Mouse (Mus musculus) heart, adult 2 months (tissue): ENCODE results near the gene Ifih1. TPM values are rescaled to one million over a fixed set of nuclear protein-coding genes. Genes with fewer than 3 reads are reported as not detected.
A peak's percentile ranks its signal among the peaks of the same experiment; 100 is the strongest.

Source experiments
- DNase-seq, 2 experiments: peaks; one replicate each; pipeline ENCODE4 v3.0.0; 2021
- H3K27ac ChIP-seq: fragments of 200-600 bp; 2 replicates; pipeline ENCODE4 v1.8.1; 2022
- H3K27me3 ChIP-seq: fragments of 200-500 bp; 2 replicates; pipeline ENCODE4 v1.6.1; 2012; ENCODE audit warnings: mild to moderate bottlenecking, low read length, inconsistent platforms, mixed read lengths; ENCODE audit not compliant: control insufficient read depth, insufficient read depth
- H3K36me3 ChIP-seq: fragments of 200-500 bp; 2 replicates; pipeline ENCODE4 v1.6.1; 2012; ENCODE audit warnings: low read length, inconsistent platforms; ENCODE audit not compliant: control insufficient read depth, insufficient read depth
- H3K4me1 ChIP-seq: fragments of 200-500 bp; 2 replicates; pipeline ENCODE4 v1.6.1; 2011; ENCODE audit warnings: low read length; ENCODE audit not compliant: control insufficient read depth, insufficient read depth
- H3K4me3 ChIP-seq: fragments of 200-600 bp; 2 replicates; pipeline ENCODE4 v1.8.1; 2022
- H3K79me2 ChIP-seq: fragments of 200-500 bp; replicated peaks from 2 replicates; pipeline ENCODE4 v1.6.1; 2012; ENCODE audit warnings: mild to moderate bottlenecking, inconsistent platforms, low read length, moderate library complexity, mixed read lengths; ENCODE audit not compliant: control insufficient read depth, insufficient read depth
- H3K9ac ChIP-seq: fragments of 200-500 bp; 2 replicates; pipeline ENCODE4 v1.6.1; 2012; ENCODE audit warnings: low read depth, mild to moderate bottlenecking, control low read depth, inconsistent platforms, low read length, mixed read lengths
- CTCF ChIP-seq: fragments of 200-600 bp; IDR thresholded peaks from 2 replicates; pipeline ENCODE4 v1.8.1; 2022; ENCODE audit warnings: antibody characterized with exemption, mild to moderate bottlenecking, moderate library complexity
- EP300 ChIP-seq: fragments of 200-500 bp; IDR thresholded peaks from 2 replicates; pipeline ENCODE4 v1.6.1; 2011; ENCODE audit warnings: low read depth, low read length, control low read depth; ENCODE audit not compliant: insufficient read depth
- POLR2A ChIP-seq: fragments of 200-500 bp; IDR thresholded peaks from 2 replicates; pipeline ENCODE4 v1.6.1; 2011; ENCODE audit warnings: mild to moderate bottlenecking, low read depth, low read length, control low read depth; ENCODE audit not compliant: insufficient read depth
- WGBS: fragments of 180-500 bp; shearing (Covaris S2); methylation state at CpG from one replicate; pipeline ENCODE4 v1.1.7; 2018; 5-methylcytosine and 5-hydroxymethylcytosine counted together
- intact Hi-C: fragments of 180-260 bp; cut with DNase I; formaldehyde crosslinking; loops from one replicate; pipeline ENCODE4 v1.15.1; 2025
- polyA plus RNA-seq: library from polyadenylated mRNA; depleted of rRNA; stranded (reverse); fragments of >200 nt; gene quantifications from 2 replicates; pipeline ENCODE4 v1.2.3, GENCODE M21; 2012
- total RNA-seq, 2 experiments: library from RNA; stranded (reverse); gene quantifications; 2 replicates each; pipeline ENCODE4 v1.2.3; 2021

Ifih1 gene
- total and polyA plus RNA-seq, 3 experiments, result 2.5 to 8.0 (median 5.8) TPM

GRCm38 (mm10) chr2:62596586-62596985 is 49.5 kb downstream of the Ifih1 start:
- Histone ChIP-seq H3K27me3 (no peaks in the 10 kb centered on the region), H3K4me1 (no peaks in the 10 kb centered on the region; the same call in 1 of the 2 replicates), H3K4me3 (no peak overlapping the region), H3K36me3 (no peaks in the 10 kb centered on the region; the same call in 1 of the 2 replicates), H3K27ac (no peak overlapping the region), H3K79me2 (no peaks in the 10 kb centered on the region), H3K9ac (no peak overlapping the region)
- TF ChIP-seq EP300 (no peak), POLR2A (no peak), CTCF (no peak)
- DNase-seq, result no peak
- intact Hi-C loops, result no loop called here
- 48% methylated on average over 5 of the region's 5 CpGs for WGBS

DNA sequence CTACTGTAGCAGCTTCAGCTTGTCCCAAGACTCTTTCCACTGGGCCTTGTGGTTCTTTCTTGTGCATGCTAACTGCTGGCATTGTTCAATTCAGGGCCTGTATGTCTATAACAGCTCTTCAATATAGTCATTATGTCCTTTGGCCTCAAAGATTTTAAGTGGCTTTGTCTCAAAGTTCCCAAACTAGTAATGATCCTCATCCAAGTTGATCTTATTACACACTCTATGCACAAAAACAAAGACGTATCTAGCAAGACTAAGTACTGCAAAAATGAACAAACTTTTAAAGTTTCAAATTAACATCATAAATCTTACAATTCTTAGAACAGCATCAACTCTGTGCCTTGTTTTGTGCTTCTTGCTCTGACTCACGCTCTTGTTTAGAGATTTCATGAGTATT is 51.6 kb downstream of the Ifih1 start:
- Histone ChIP-seq H3K4me3 (no peak overlapping the region), H3K4me1 (no peaks in the 10 kb centered on the region; the same call in 1 of the 2 replicates), H3K9ac (no peak overlapping the region), H3K36me3 (no peaks in the 10 kb centered on the region; the same call in 1 of the 2 replicates), H3K27ac (no peak overlapping the region), H3K27me3 (no peaks in the 10 kb centered on the region), H3K79me2 (no peaks in the 10 kb centered on the region)
- DNase-seq, result no peak
- intact Hi-C loops, result no loop called here
- TF ChIP-seq EP300, result no peak
- no peak for TF ChIP-seq CTCF
- TF ChIP-seq POLR2A, result no peak
- 89% methylated on average over 2 of the region's 2 CpGs for WGBS

GRCm38 (mm10) chr2:62591555-62591954 is 54.5 kb downstream of the Ifih1 start:
- Histone ChIP-seq H3K27me3 (no peaks in the 10 kb centered on the region), H3K27ac (no peak overlapping the region), H3K79me2 (no peaks in the 10 kb centered on the region), H3K36me3 (no peaks in the 10 kb centered on the region), H3K4me3 (no peak overlapping the region), H3K4me1 (no peaks in the 10 kb centered on the region; the same call in 1 of the 2 replicates), H3K9ac (no peak overlapping the region)
- DNase-seq, result no peak
- intact Hi-C loops, result no loop called here
- no peak for TF ChIP-seq POLR2A
- no peak for TF ChIP-seq EP300
- no peak for TF ChIP-seq CTCF
- 74% methylated on average over 3 of the region's 3 CpGs for WGBS

DNA sequence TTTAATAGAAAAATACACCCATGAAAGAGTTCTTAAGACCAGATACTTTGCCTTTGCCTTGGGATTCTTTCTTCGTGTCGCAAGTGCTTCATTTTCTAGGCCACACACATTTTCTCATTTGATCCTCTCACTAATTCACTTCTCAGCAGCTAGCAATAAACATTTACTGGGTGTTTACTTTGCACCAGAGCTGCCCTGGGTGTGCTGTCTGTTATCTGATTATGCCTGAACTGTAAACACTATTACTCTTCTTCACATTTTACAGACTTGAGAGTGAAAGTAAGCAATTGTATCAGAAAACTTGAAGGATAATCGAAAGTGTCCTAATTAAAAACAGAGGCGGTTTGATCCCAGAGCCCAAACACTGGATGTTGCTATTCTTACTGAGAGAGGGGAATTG is 56.7 kb downstream of the Ifih1 start:
- Histone ChIP-seq H3K79me2 (no peaks in the 10 kb centered on the region), H3K4me1 (no peaks in the 10 kb centered on the region), H3K27ac (no peak overlapping the region), H3K9ac (no peak overlapping the region), H3K27me3 (no peaks in the 10 kb centered on the region), H3K4me3 (no peak overlapping the region), H3K36me3 (no peaks in the 10 kb centered on the region)
- WGBS, result 85% methylated on average over 4 of the region's 4 CpGs
- TF ChIP-seq POLR2A, result no peak
- no peak for TF ChIP-seq CTCF
- no peak for TF ChIP-seq EP300
- intact Hi-C loops, result no loop called here
- DNase-seq, result no peak

DNA sequence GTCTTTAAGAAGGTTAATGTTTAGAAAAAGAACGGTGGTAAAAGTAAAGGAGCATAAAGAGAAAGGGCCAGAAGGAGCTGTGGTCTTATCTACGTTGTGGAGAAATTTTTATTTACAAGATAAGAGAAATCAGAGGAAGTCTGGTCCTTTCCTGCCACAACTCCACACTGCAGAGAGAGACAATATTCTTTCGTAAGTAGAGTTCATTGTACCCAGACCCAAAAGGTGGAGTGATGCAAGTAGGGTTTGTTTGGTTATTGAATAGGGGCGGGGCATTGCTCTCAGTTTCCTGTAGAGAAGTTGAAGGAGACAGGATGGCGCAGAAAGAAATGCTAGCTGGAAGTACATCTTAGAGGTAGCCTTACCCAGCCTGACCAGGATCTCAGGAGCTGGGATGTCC is 60.3 kb downstream of the Ifih1 start:
- no peaks in the 10 kb centered on the region for H3K79me2 ChIP-seq
- no peaks in the 10 kb centered on the region for H3K36me3 ChIP-seq
- H3K27me3 ChIP-seq, result no peaks in the 10 kb centered on the region
- TF ChIP-seq POLR2A (no peak), CTCF (no peak), EP300 (no peak)
- no peaks in the 10 kb centered on the region for H3K4me1 ChIP-seq
- H3K9ac ChIP-seq, result no peak overlapping the region
- intact Hi-C loops, result no loop called here
- no peak for DNase-seq
- no peak overlapping the region for H3K27ac ChIP-seq
- H3K4me3 ChIP-seq, result no peak overlapping the region
- WGBS, result 54% methylated on average over 5 of the region's 5 CpGs

GRCm38 (mm10) chr2:62574962-62575361 is 71.1 kb downstream of the Ifih1 start:
- DNase-seq, result peak in 1 of 2 experiments; percentile 11
- intact Hi-C loops, result no loop called here
- no peak overlapping the region for H3K27ac ChIP-seq
- H3K79me2 ChIP-seq, result no peaks in the 10 kb centered on the region
- H3K27me3 ChIP-seq, result no peaks in the 10 kb centered on the region
- TF ChIP-seq POLR2A (no peak), EP300 (no peak), CTCF (no peak)
- whole genome bisulfite sequencing, result 55% methylated on average over 3 of the region's 3 CpGs
- no peaks in the 10 kb centered on the region for H3K4me1 ChIP-seq
- H3K9ac ChIP-seq, result no peak overlapping the region
- no peaks in the 10 kb centered on the region for H3K36me3 ChIP-seq
- H3K4me3 ChIP-seq, result no peak overlapping the region
